Mouse (Mus musculus) forebrain, embryonic 14.5 days (tissue): ENCODE measurements around the gene Prkaa2. TPM values are rescaled to one million over a fixed set of nuclear protein-coding genes. Genes with fewer than 3 reads are reported as not detected.
A peak's percentile ranks its signal among the peaks of the same experiment; 100 is the strongest.

ENCODE experiments used
- ATAC-seq: fragments of 200-750 bp; cut with Nextera tagmentation; 2 replicates; pipeline ENCODE4 v1.8.0; 2017; ENCODE audit warnings: mild to moderate bottlenecking, moderate library complexity
- DNase-seq: peaks from one replicate; pipeline ENCODE4 v3.0.0-alpha.2; 2015; ENCODE audit warnings: low spot score
- H3K27ac ChIP-seq: fragments of 300-500 bp; sonication (generic); 2 replicates; pipeline ENCODE4 v1.5.1; 2014; ENCODE audit warnings: low read depth, mild to moderate bottlenecking, control low read depth, low read length, moderate library complexity
- H3K27me3 ChIP-seq: fragments of 300-500 bp; sonication (generic); replicated peaks from 2 replicates; pipeline ENCODE4 v1.6.1; 2014; ENCODE audit warnings: low read length, control low read depth, mixed read lengths; ENCODE audit not compliant: control insufficient read depth, insufficient read depth
- H3K36me3 ChIP-seq: fragments of 300-500 bp; sonication (generic); 2 replicates; pipeline ENCODE4 v1.6.1; 2014; ENCODE audit warnings: low read length, control low read depth; ENCODE audit not compliant: control insufficient read depth, insufficient read depth
- H3K4me1 ChIP-seq: fragments of 300-500 bp; sonication (generic); 2 replicates; pipeline ENCODE4 v1.6.1; 2014; ENCODE audit warnings: antibody characterized with exemption, low read length, control low read depth; ENCODE audit not compliant: control insufficient read depth, insufficient read depth
- H3K4me2 ChIP-seq: fragments of 300-500 bp; sonication (generic); 2 replicates; pipeline ENCODE4 v1.6.1; 2014; ENCODE audit warnings: mild to moderate bottlenecking, control low read depth, low read length
- H3K4me3 ChIP-seq: fragments of 300-500 bp; sonication (generic); 2 replicates; pipeline ENCODE4 v1.5.1; 2014; ENCODE audit warnings: low read depth, low read length, control low read depth
- H3K9ac ChIP-seq: fragments of 300-500 bp; sonication (generic); 2 replicates; pipeline ENCODE4 v1.6.1; 2014; ENCODE audit warnings: mild to moderate bottlenecking, low read length, control low read depth, moderate library complexity
- H3K9me3 ChIP-seq: fragments of 300-500 bp; sonication (generic); replicated peaks from 2 replicates; pipeline ENCODE4 v1.6.1; 2016; ENCODE audit warnings: low read length, control low read depth, mixed read lengths; ENCODE audit not compliant: control insufficient read depth
- WGBS: fragments of 180-500 bp; shearing (Covaris S2); extraction: QIAGEN DNeasy Blood & Tissue Kit; methylation state at CpG from one replicate; pipeline ENCODE4 v1.1.7; 2014; 5-methylcytosine and 5-hydroxymethylcytosine counted together
- polyA plus RNA-seq: library from polyadenylated mRNA; unstranded; fragments of >200 nt; fragmentation: Nextera tagmentation; extraction: Ambion mirVana; gene quantifications from 2 replicates; pipeline ENCODE4 v1.2.1, GENCODE M21; 2014

Gene Prkaa2
- polyA plus RNA-seq, 1 experiment from 2014 or later: 9.8 TPM

GRCm38 (mm10) chr4:105111770-105112169 is 2.1 kb upstream of the Prkaa2 start:
- Histone ChIP-seq H3K4me1 (peaks cover 10% of the 10 kb centered on the region), H3K9ac (no peak overlapping the region), H3K9me3 (no peaks in the 10 kb centered on the region), H3K4me3 (no peak overlapping the region), H3K27ac (no peak overlapping the region), H3K4me2 (no peak overlapping the region), H3K27me3 (0 out of 2 replicates have a peak, but pooled peaks cover 2% of the 10 kb centered on the region), H3K36me3 (no peaks in the 10 kb centered on the region)
- ATAC-seq: no peak
- no peak for DNase-seq
- WGBS: 94% methylated on average over 11 of the region's 11 CpGs

DNA sequence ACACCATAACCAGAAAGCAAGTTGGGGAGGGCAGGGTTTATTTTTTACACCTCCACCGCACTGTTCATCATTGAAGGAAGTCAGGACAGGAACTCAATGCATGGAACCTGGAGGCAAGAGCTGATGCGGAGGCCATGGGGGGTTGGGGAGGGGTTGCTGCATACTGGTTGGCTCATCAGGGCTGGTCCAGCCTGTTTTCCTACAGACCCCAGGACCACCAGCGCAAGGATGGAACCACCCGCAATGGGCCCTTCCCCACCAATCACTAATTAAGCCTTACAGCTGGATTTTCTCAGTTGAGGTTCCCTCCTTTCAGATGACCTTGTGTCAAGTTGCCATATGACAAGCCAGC is 970 bp upstream of the Prkaa2 start:
- DNase-seq: no peak
- Histone ChIP-seq H3K36me3 (no peaks in the 10 kb centered on the region), H3K27me3 (0 out of 2 replicates have a peak, but pooled peaks cover 2% of the 10 kb centered on the region), H3K4me2 (peak overlapping the region; percentile 88), H3K27ac (no peak overlapping the region), H3K4me1 (peaks cover 10% of the 10 kb centered on the region), H3K9ac (peak overlapping the region; percentile 87), H3K9me3 (no peaks in the 10 kb centered on the region), H3K4me3 (peak overlapping the region; percentile 67)
- WGBS: 49% methylated on average over 4 of the region's 4 CpGs
- ATAC-seq: no peak

- Histone ChIP-seq H3K36me3 (no peaks in the 10 kb centered on the region), H3K4me3 (peak overlapping the region; percentile 67), H3K9me3 (no peaks in the 10 kb centered on the region), H3K27ac (peak overlapping the region; percentile 68), H3K9ac (peak overlapping the region; percentile 87), H3K27me3 (0 out of 2 replicates have a peak, but pooled peaks cover 2% of the 10 kb centered on the region), H3K4me2 (peak overlapping the region; percentile 88), H3K4me1 (peaks cover 10% of the 10 kb centered on the region)
- 4% methylated on average over 23 of the region's 24 CpGs for WGBS
- ATAC-seq (peak; percentile 79), DNase-seq (peak; percentile 42)
Observed at GRCm38 (mm10) chr4:105109990-105110683, 447 bp upstream of the Prkaa2 start.

GRCm38 (mm10) chr4:105108641-105109198 is 970 bp downstream of the Prkaa2 start:
- H3K4me3 ChIP-seq: peak overlapping the region; percentile 67
- peaks cover 10% of the 10 kb centered on the region for H3K4me1 ChIP-seq
- peak overlapping the region; percentile 87 for H3K9ac ChIP-seq
- peak overlapping the region; percentile 88 for H3K4me2 ChIP-seq
- 0 out of 2 replicates have a peak, but pooled peaks cover 2% of the 10 kb centered on the region for H3K27me3 ChIP-seq
- no peak overlapping the region for H3K27ac ChIP-seq
- no peaks in the 10 kb centered on the region for H3K9me3 ChIP-seq
- no peak for DNase-seq
- 8% methylated on average over 5 of the region's 5 CpGs for WGBS
- ATAC-seq: 0 out of 2 replicates have a peak, but pooled peaks have one; percentile 1
- H3K36me3 ChIP-seq: no peaks in the 10 kb centered on the region

GRCm38 (mm10) chr4:105107943-105108640 is 1.6 kb downstream of the Prkaa2 start:
- DNase-seq (no peak), ATAC-seq (no peak)
- Histone ChIP-seq H3K27me3 (0 out of 2 replicates have a peak, but pooled peaks cover 2% of the 10 kb centered on the region), H3K4me2 (peak overlapping the region; percentile 88; the same call in 1 of the 2 replicates), H3K4me1 (peaks cover 10% of the 10 kb centered on the region), H3K4me3 (no peak overlapping the region), H3K27ac (no peak overlapping the region), H3K9ac (no peak overlapping the region), H3K36me3 (no peaks in the 10 kb centered on the region), H3K9me3 (no peaks in the 10 kb centered on the region)
- 49% methylated on average over 12 of the region's 12 CpGs for WGBS

GRCm38 (mm10) chr4:105104099-105104872 is 5.4 kb downstream of the Prkaa2 start:
- Histone ChIP-seq H3K27me3 (0 out of 2 replicates have a peak, but pooled peaks cover 2% of the 10 kb centered on the region), H3K36me3 (no peaks in the 10 kb centered on the region), H3K4me1 (peaks cover 7% of the 10 kb centered on the region), H3K4me3 (no peak overlapping the region), H3K9ac (no peak overlapping the region), H3K9me3 (no peaks in the 10 kb centered on the region), H3K4me2 (no peak overlapping the region), H3K27ac (no peak overlapping the region)
- WGBS: 92% methylated on average over 6 of the region's 6 CpGs
- no peak for DNase-seq
- ATAC-seq: no peak

DNA sequence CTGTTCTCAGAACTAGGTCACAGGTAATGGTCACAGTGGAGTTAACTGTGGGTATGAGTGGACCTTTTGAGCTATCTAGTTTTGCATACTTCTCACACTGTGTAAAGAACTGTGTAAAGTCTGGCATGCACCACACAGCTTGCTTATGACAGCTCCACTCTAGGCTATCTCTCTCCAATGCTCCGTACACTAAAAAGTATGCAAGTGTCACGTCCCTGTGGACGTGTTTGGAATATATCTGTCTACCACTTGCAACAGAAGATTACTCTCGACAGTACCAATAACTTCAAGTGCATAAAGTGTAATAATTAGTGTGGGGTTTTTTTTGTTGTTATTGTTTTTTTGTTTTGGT is 8.4 kb downstream of the Prkaa2 start:
- no peak overlapping the region for H3K9ac ChIP-seq
- no peak overlapping the region for H3K4me2 ChIP-seq
- ATAC-seq (no peak), DNase-seq (no peak)
- no peak overlapping the region for H3K27ac ChIP-seq
- 83% methylated on average over 4 of the region's 4 CpGs for WGBS
- no peaks in the 10 kb centered on the region for H3K27me3 ChIP-seq
- no peaks in the 10 kb centered on the region for H3K9me3 ChIP-seq
- H3K36me3 ChIP-seq: no peaks in the 10 kb centered on the region
- H3K4me3 ChIP-seq: no peak overlapping the region
- peaks cover 4% of the 10 kb centered on the region for H3K4me1 ChIP-seq

DNA sequence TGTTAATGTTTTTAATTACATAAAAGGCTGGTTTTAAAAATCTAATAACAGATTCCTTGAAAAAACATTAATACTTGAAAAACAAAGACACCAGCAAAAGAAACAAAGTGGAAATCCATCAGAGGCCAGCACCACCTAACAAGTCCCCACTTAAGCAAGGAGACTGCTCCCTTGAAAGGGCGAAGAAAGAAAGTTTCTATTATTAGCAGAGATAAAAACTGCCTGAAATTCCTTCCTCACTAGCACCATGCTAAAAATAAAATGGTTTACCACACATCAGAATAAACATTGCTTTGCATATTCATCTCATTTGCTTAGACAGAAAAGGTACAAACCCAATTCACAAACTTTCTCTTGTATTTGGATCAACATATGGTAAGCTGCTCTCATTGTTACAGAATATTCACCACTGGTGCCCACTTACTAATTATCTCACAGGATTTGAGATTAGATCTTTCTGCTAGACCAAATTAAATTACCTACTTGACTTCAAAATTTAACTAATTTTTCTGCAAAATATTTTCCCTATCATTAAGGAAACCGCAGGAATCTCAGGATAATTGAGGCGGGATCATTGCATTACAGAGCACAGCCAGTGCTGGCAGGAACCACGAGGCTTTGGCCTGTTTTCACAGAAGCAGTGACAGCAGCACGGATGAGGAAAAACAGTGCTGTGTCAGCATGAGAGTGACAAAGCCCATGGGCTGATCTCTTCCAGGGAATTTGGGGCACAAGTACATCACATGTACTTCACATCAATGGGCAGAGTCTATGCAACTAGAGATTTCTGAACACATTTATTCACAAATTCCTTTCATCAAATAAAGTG is 9.0 kb downstream of the Prkaa2 start:
- Histone ChIP-seq H3K4me3 (no peak overlapping the region), H3K9ac (no peak overlapping the region), H3K4me2 (no peak overlapping the region), H3K36me3 (no peaks in the 10 kb centered on the region), H3K9me3 (no peaks in the 10 kb centered on the region), H3K4me1 (peaks cover 4% of the 10 kb centered on the region), H3K27me3 (no peaks in the 10 kb centered on the region), H3K27ac (no peak overlapping the region)
- no peak for ATAC-seq
- 23% methylated on average over 5 of the region's 5 CpGs for WGBS
- DNase-seq: peak; percentile 59
